Mouse (Mus musculus): ENCODE data around the gene Plcb4. TPM values are rescaled to one million over a fixed set of nuclear protein-coding genes. Genes with fewer than 3 reads are reported as not detected.

Gene Plcb4
- total and polyA plus RNA-seq, 3 experiments: not detected

DNA sequence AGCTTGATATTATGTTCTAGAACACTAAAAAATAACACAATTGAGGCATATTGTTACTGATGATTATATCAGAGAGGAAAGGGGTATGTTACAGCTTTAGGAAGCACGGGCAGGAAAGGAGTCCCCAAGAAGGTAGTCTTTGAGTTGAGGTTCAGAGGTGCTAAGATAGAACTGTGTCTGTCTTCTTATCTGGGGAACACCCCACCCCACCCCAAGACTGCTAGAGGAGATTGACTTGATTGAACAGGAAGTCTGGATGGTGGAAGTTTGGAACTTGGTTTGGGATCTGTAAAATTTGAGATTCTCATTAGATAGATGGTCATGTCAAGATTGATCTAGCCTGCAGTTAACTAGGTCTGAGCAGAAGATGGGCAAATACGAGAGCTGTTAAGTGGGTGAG lies 48.5 kb downstream of the Plcb4 start:
- no peak overlapping the region for H3K9ac ChIP-seq (ENCODE audit: insufficient read depth, low read depth)
- H3K36me3 ChIP-seq (replicated peaks in 1 of 2; ENCODE audit: control insufficient read depth in 1 of 2, insufficient read depth in 1 of 2, low read length in 1 of 2): no peaks in the 10 kb centered on the region
- no peaks in the 10 kb centered on the region for H3K79me2 ChIP-seq (replicated peaks; ENCODE audit: control insufficient read depth, extremely low read depth, insufficient read depth, poor library complexity, severe bottlenecking)
- DNase-seq (ENCODE audit: extremely low read depth): no peak
- H3K9me3 ChIP-seq (replicated peaks; ENCODE audit: low read length): peaks cover 65% of the 10 kb centered on the region
- dilution Hi-C loops (cut with MboI; ENCODE audit: extremely low pct_ligation_motif_present, extremely low pct_unique_long_range_greater_than_20kb, low sequenced_read_pairs) (no loop called here), in situ Hi-C loops (cut with MboI; ENCODE audit: low pct_ligation_motif_present, low pct_unique_long_range_greater_than_20kb, low sequenced_read_pairs) (no loop called here)
- H3K4me3 ChIP-seq (replicated peaks in 1 of 3; ENCODE audit: low read depth in 2 of 3, low read length in 2 of 3, poor library complexity in 1 of 3): no peak overlapping the region
- H3K4me1 ChIP-seq (ENCODE audit: control insufficient read depth in 1 of 2, insufficient read depth in 2 of 2): no peaks in the 10 kb centered on the region
- no peak overlapping the region for H3K27ac ChIP-seq (ENCODE audit: insufficient read depth, low read depth)
- no peak for TF ChIP-seq CHD1 (IDR thresholded peaks at IDR 0.05; ENCODE audit: low read depth, low read length)
- no peak for TF ChIP-seq MYC (IDR thresholded peaks at IDR 0.05; ENCODE audit: low read depth, low read length)
- TF ChIP-seq CTCF (conservative IDR thresholded peaks at IDR 0.05 in 1 of 2, IDR thresholded peaks at IDR 0.05 in 1 of 2; ENCODE audit: low read depth in 2 of 2, low read length in 2 of 2): no peak
- no peak for TF ChIP-seq RCOR1 (conservative IDR thresholded peaks at IDR 0.05; ENCODE audit: low read depth, low read length)
- no peak for TF ChIP-seq UBTF (IDR thresholded peaks at IDR 0.05; ENCODE audit: low read depth, low read length)
- no peak for TF ChIP-seq JUND (conservative IDR thresholded peaks at IDR 0.05; ENCODE audit: low read depth, low read length)
- TF ChIP-seq TBP (conservative IDR thresholded peaks at IDR 0.05; ENCODE audit: low read depth, low read length): no peak
- no peak for TF ChIP-seq MAX (IDR thresholded peaks at IDR 0.05; ENCODE audit: low read length)
- no peak for TF ChIP-seq MEF2A (IDR thresholded peaks at IDR 0.05; ENCODE audit: borderline replicate concordance, low read depth, low read length)
- no peak for TF ChIP-seq ZMIZ1 (IDR thresholded peaks at IDR 0.05; ENCODE audit: low read depth, low read length)
- no peak for TF ChIP-seq USF2 (conservative IDR thresholded peaks at IDR 0.05; ENCODE audit: low read depth, low read length)
- TF ChIP-seq ETS1 (conservative IDR thresholded peaks at IDR 0.05; ENCODE audit: low read depth, low read length): no peak
- TF ChIP-seq JUN (IDR thresholded peaks at IDR 0.05; ENCODE audit: insufficient read depth, low read depth, low read length): no peak
- TF ChIP-seq MAFK (IDR thresholded peaks at IDR 0.05; ENCODE audit: insufficient replicate concordance, low read length): no peak
- TF ChIP-seq NELFE (IDR thresholded peaks at IDR 0.05; ENCODE audit: low read depth, low read length): no peak
- TF ChIP-seq BHLHE40 (IDR thresholded peaks at IDR 0.05; ENCODE audit: low read depth, low read length): no peak
- no peaks in the 10 kb centered on the region for H3K27me3 ChIP-seq (replicated peaks)
- no peak overlapping the region for H3K4me2 ChIP-seq (ENCODE audit: insufficient read depth, low read depth, poor library complexity, severe bottlenecking)

- Histone ChIP-seq H3K9me3 (replicated peaks; ENCODE audit: low read length) (peaks cover 65% of the 10 kb centered on the region), H3K36me3 (replicated peaks in 1 of 2; ENCODE audit: control insufficient read depth in 1 of 2, insufficient read depth in 1 of 2, low read length in 1 of 2) (no peaks in the 10 kb centered on the region), H3K27me3 (replicated peaks) (no peaks in the 10 kb centered on the region), H3K9ac (ENCODE audit: insufficient read depth, low read depth) (no peak overlapping the region), H3K4me1 (ENCODE audit: control insufficient read depth in 1 of 2, insufficient read depth in 2 of 2) (no peaks in the 10 kb centered on the region), H3K27ac (ENCODE audit: insufficient read depth, low read depth) (no peak overlapping the region), H3K79me2 (replicated peaks; ENCODE audit: control insufficient read depth, extremely low read depth, insufficient read depth, poor library complexity, severe bottlenecking) (no peaks in the 10 kb centered on the region), H3K4me3 (replicated peaks in 1 of 3; ENCODE audit: low read depth in 2 of 3, low read length in 2 of 3, poor library complexity in 1 of 3) (no peak overlapping the region), H3K4me2 (ENCODE audit: insufficient read depth, low read depth, poor library complexity, severe bottlenecking) (no peak overlapping the region)
- in situ Hi-C loops (cut with MboI; ENCODE audit: low pct_ligation_motif_present, low pct_unique_long_range_greater_than_20kb, low sequenced_read_pairs) (no loop called here), dilution Hi-C loops (cut with MboI; ENCODE audit: extremely low pct_ligation_motif_present, extremely low pct_unique_long_range_greater_than_20kb, low sequenced_read_pairs) (no loop called here)
- no peak for TF ChIP-seq MYC (IDR thresholded peaks at IDR 0.05; ENCODE audit: low read depth, low read length)
- TF ChIP-seq E2F4 (IDR thresholded peaks at IDR 0.05; ENCODE audit: insufficient replicate concordance, low read depth, low read length): no peak
- TF ChIP-seq POLR2A (IDR thresholded peaks at IDR 0.05; ENCODE audit: low read depth, low read length): no peak
- no peak for TF ChIP-seq ZKSCAN1 (IDR thresholded peaks at IDR 0.05; ENCODE audit: borderline replicate concordance, low read depth, low read length)
- TF ChIP-seq RAD21 (IDR thresholded peaks at IDR 0.05; ENCODE audit: low read depth, low read length): no peak
- TF ChIP-seq MXI1 (IDR thresholded peaks at IDR 0.05; ENCODE audit: low read depth, low read length): no peak
- TF ChIP-seq EP300 (IDR thresholded peaks at IDR 0.05; ENCODE audit: low read length): no peak
- TF ChIP-seq CHD2 (IDR thresholded peaks at IDR 0.05; ENCODE audit: low read length): no peak
- no peak for TF ChIP-seq ZC3H11A (IDR thresholded peaks at IDR 0.05; ENCODE audit: low read depth, low read length)
- no peak for TF ChIP-seq RCOR1 (conservative IDR thresholded peaks at IDR 0.05; ENCODE audit: low read depth, low read length)
- no peak for TF ChIP-seq MAX (IDR thresholded peaks at IDR 0.05; ENCODE audit: low read length)
- TF ChIP-seq USF1 (IDR thresholded peaks at IDR 0.05; ENCODE audit: low read depth, low read length): no peak
- TF ChIP-seq USF2 (conservative IDR thresholded peaks at IDR 0.05; ENCODE audit: low read depth, low read length): no peak
- TF ChIP-seq PAX5 (IDR thresholded peaks at IDR 0.05; ENCODE audit: low read length): no peak
- no peak for TF ChIP-seq ZNF384 (IDR thresholded peaks at IDR 0.05; ENCODE audit: low read depth, low read length)
- no peak for TF ChIP-seq ELF1 (IDR thresholded peaks at IDR 0.05; ENCODE audit: low read depth, low read length)
- no peak for TF ChIP-seq JUN (IDR thresholded peaks at IDR 0.05; ENCODE audit: insufficient read depth, low read depth, low read length)
- no peak for DNase-seq (ENCODE audit: extremely low read depth)
Observed at GRCm38 (mm10) chr2:135708386-135708785, 49.6 kb downstream of the Plcb4 start.

All from CH12.LX (cell line).